Comparison of ENCODE assay signal across 9 mouse cellular contexts in the genomic region with DNA sequence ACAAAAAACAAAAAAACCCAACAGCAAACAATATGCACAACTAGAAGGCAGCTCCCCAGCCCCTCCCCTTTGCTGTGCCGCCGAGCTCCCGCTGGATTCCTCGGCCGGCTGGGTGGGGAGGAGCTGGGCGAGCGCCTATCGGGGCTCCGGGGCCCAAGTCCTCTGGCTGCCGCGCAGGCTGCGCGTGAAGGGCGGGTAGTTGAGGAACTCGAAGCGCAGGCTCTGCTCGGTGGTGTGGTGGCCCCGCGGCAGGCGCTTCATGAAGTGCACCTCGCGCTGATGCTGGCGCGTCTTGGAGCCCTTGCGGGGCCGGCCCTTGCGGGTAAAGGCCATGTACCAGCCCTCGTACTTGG. TPM values are rescaled to one million over a fixed set of nuclear protein-coding genes. Genes with fewer than 3 reads are reported as not detected.
DNase-seq lines count a peak whose midpoint lies in the region; ATAC-seq and TF ChIP-seq lines count a peak whose summit lies in the region.
"Had no signal": no experiment of that assay in that cellular context is flagged by ENCODE, and none has a peak within 500 bp of the region (broad histone marks: within the 10 kb centered on the region; RNA-seq: fewer than 3 reads in every experiment).

No protein-coding gene starts in this region.

- no peaks in the 10 kb centered on the region for H3K9me3 ChIP-seq in forebrain, embryonic 15.5 days
- no peaks in the 10 kb centered on the region for H3K9me3 ChIP-seq in intestine, embryonic 15.5 days
- H3K9me3 ChIP-seq in lung, embryonic 15.5 days = no peaks in the 10 kb centered on the region

- no peak overlapping the region for H3K27ac ChIP-seq in forebrain, embryonic 15.5 days (replicated peaks)
- H3K27ac ChIP-seq in intestine, embryonic 15.5 days = no peak overlapping the region
- H3K27ac ChIP-seq in lung, embryonic 15.5 days = no peak overlapping the region
- no peak overlapping the region for H3K27ac ChIP-seq in olfactory bulb, adult 2 months (ENCODE audit: insufficient read depth, low read depth, low read length)

- no peak overlapping the region; the same call in 1 of the 2 replicates for H3K9ac ChIP-seq in forebrain, embryonic 15.5 days (replicated peaks)
- peak overlapping the region; percentile 17; the same call in 1 of the 2 replicates for H3K9ac ChIP-seq in intestine, embryonic 15.5 days
- H3K9ac ChIP-seq in lung, embryonic 15.5 days = 0 out of 2 replicates have a peak overlapping the region, but pooled peaks have one; percentile 24

- peak; percentile 52 for DNase-seq in gastrocnemius, postnatal 10 days
- no peak for DNase-seq in gastrocnemius, postnatal 25 days
- DNase-seq in MN1 (ENCODE audit: low spot score) = peak; percentile 38
- DNase-seq in layer of hippocampus, adult 18-20 months (ENCODE audit: low spot score in 2 of 2) = no peak

- whole genome bisulfite sequencing in forebrain, embryonic 15.5 days = 1% methylated on average over 28 of the region's 28 CpGs
- WGBS in intestine, embryonic 15.5 days = 1% methylated on average over 28 of the region's 28 CpGs
- under 1% methylated on average over 28 of the region's 28 CpGs for WGBS in lung, embryonic 15.5 days
- 4% methylated on average over 28 of the region's 28 CpGs for WGBS in olfactory bulb, adult 2 months

- no peak for TF ChIP-seq POLR2A in olfactory bulb, adult 2 months (IDR thresholded peaks at IDR 0.05; ENCODE audit: insufficient read depth, low read depth, low read length)

- no peak for TF ChIP-seq CTCF in olfactory bulb, adult 2 months (IDR thresholded peaks at IDR 0.05; ENCODE audit: insufficient read depth, low read depth, low read length)

- peaks cover 16% of the 10 kb centered on the region for H3K4me1 ChIP-seq in forebrain, embryonic 15.5 days
- H3K4me1 ChIP-seq in intestine, embryonic 15.5 days (replicated peaks) = peaks cover 16% of the 10 kb centered on the region
- peaks cover 15% of the 10 kb centered on the region for H3K4me1 ChIP-seq in lung, embryonic 15.5 days
- H3K4me1 ChIP-seq in olfactory bulb, adult 2 months (ENCODE audit: control insufficient read depth, insufficient read depth, low read length) = peaks cover 9% of the 10 kb centered on the region

- H3K36me3 ChIP-seq in forebrain, embryonic 15.5 days = no peaks in the 10 kb centered on the region
- no peaks in the 10 kb centered on the region for H3K36me3 ChIP-seq in intestine, embryonic 15.5 days
- H3K36me3 ChIP-seq in lung, embryonic 15.5 days = no peaks in the 10 kb centered on the region

- peak overlapping the region; percentile 60 for H3K4me2 ChIP-seq in forebrain, embryonic 15.5 days (replicated peaks)
- H3K4me2 ChIP-seq in intestine, embryonic 15.5 days (replicated peaks) = peak overlapping the region; percentile 68
- peak overlapping the region; percentile 73 for H3K4me2 ChIP-seq in lung, embryonic 15.5 days

- peak; percentile 46; the same call in 1 of the 2 replicates for ATAC-seq in forebrain, embryonic 15.5 days (replicated peaks)
- ATAC-seq in intestine, embryonic 15.5 days = peak; percentile 86
- peak; percentile 46; the same call in 1 of the 2 replicates for ATAC-seq in lung, embryonic 15.5 days (ENCODE audit: borderline replicate concordance, extremely low read depth, low FRiP score, low TSS enrichment)

- H3K4me3 ChIP-seq in forebrain, embryonic 15.5 days = peak overlapping the region; percentile 35
- H3K4me3 ChIP-seq in intestine, embryonic 15.5 days (replicated peaks) = peak overlapping the region; percentile 26
- peak overlapping the region; percentile 30 for H3K4me3 ChIP-seq in lung, embryonic 15.5 days
- peak overlapping the region; percentile 23 for H3K4me3 ChIP-seq in olfactory bulb, adult 2 months (ENCODE audit: insufficient read depth, low read depth, low read length)

- peaks cover 88% of the 10 kb centered on the region for H3K27me3 ChIP-seq in forebrain, embryonic 15.5 days
- H3K27me3 ChIP-seq in intestine, embryonic 15.5 days (replicated peaks) = peaks cover 82% of the 10 kb centered on the region
- H3K27me3 ChIP-seq in lung, embryonic 15.5 days = peaks cover 93% of the 10 kb centered on the region

RNA-seq across cellular contexts. Expression of a gene that starts 5.9 kb away (rescaled TPM):
- total RNA-seq in gastrocnemius, postnatal 10 days (2021) = not detected
- total RNA-seq in gastrocnemius, postnatal 25 days (2021) = not detected
- polyA plus RNA-seq in forebrain, embryonic 15.5 days (2015; fragmentation: Nextera tagmentation; extraction: Ambion mirVana) = 0.23 and 0.90 TPM in 2 replicates
- not detected in 2 replicates for polyA plus RNA-seq in intestine, embryonic 15.5 days (2015; fragmentation: Nextera tagmentation; extraction: Ambion mirVana)
- polyA plus RNA-seq in lung, embryonic 15.5 days (2015; fragmentation: Nextera tagmentation; extraction: Ambion mirVana) = not detected in 2 replicates
- not detected in 2 replicates for polyA plus RNA-seq in olfactory bulb, adult 2 months (2012; ENCODE audit: insufficient read depth, insufficient read length, low replicate concordance, missing spikeins)
- total RNA-seq in layer of hippocampus, adult 18-20 months (2021) = not detected
- total RNA-seq: gastrocnemius, postnatal 4 days had no signal

RNA-seq across cellular contexts. Expression of a gene that starts 12.6 kb away (rescaled TPM):
- 10 to 100 TPM; 19.0 to 21.0 TPM for total RNA-seq in gastrocnemius, postnatal 10 days (2021)
- 10 to 100 TPM; 10.1 to 12.5 TPM for total RNA-seq in gastrocnemius, postnatal 25 days (2021)
- polyA plus RNA-seq in forebrain, embryonic 15.5 days (2015; fragmentation: Nextera tagmentation; extraction: Ambion mirVana) = 9.5 and 9.7 TPM in 2 replicates
- 13.4 and 14.7 TPM in 2 replicates for polyA plus RNA-seq in intestine, embryonic 15.5 days (2015; fragmentation: Nextera tagmentation; extraction: Ambion mirVana)
- 17.0 and 17.2 TPM in 2 replicates for polyA plus RNA-seq in lung, embryonic 15.5 days (2015; fragmentation: Nextera tagmentation; extraction: Ambion mirVana)
- polyA plus RNA-seq in olfactory bulb, adult 2 months (2012; ENCODE audit: insufficient read depth, insufficient read length, low replicate concordance, missing spikeins) = not detected in 2 replicates
- 10 to 100 TPM in 1 of 2 experiments, 1 to 10 TPM in 1; 9.6 to 11.3 TPM for total RNA-seq in layer of hippocampus, adult 18-20 months (2021)

RNA-seq across cellular contexts. Expression of a gene that starts 46.8 kb away (rescaled TPM):
- total RNA-seq in gastrocnemius, postnatal 10 days (2021) = 10 to 100 TPM; 36.0 to 44.4 TPM
- total RNA-seq in gastrocnemius, postnatal 25 days (2021) = 10 to 100 TPM; 28.2 to 29.1 TPM
- 93.6 and 94.5 TPM in 2 replicates for polyA plus RNA-seq in forebrain, embryonic 15.5 days (2015; fragmentation: Nextera tagmentation; extraction: Ambion mirVana)
- 36.3 and 36.4 TPM in 2 replicates for polyA plus RNA-seq in intestine, embryonic 15.5 days (2015; fragmentation: Nextera tagmentation; extraction: Ambion mirVana)
- polyA plus RNA-seq in lung, embryonic 15.5 days (2015; fragmentation: Nextera tagmentation; extraction: Ambion mirVana) = 44.7 and 51.9 TPM in 2 replicates
- polyA plus RNA-seq in olfactory bulb, adult 2 months (2012; ENCODE audit: insufficient read depth, insufficient read length, low replicate concordance, missing spikeins) = 284 TPM in 1 of 2 replicates, not detected in the other
- 100 to 1,000 TPM; 153 to 160 TPM for total RNA-seq in layer of hippocampus, adult 18-20 months (2021)

Comparison
In these comparisons a context has a peak if more than half of its experiments do, and no peak if none do; other contexts are left out.
1. DNase-seq: peak in gastrocnemius, postnatal 10 days (single experiment) and MN1 (single experiment); none in gastrocnemius, postnatal 25 days (single experiment) and layer of hippocampus, adult 18-20 months (0 of 2).
2. RNA of a gene that starts 12.6 kb away (polyA plus RNA-seq): 17.0 to 17.2 TPM in lung, embryonic 15.5 days, 13.4 to 14.7 TPM in intestine, embryonic 15.5 days and 9.5 to 9.7 TPM in forebrain, embryonic 15.5 days; not detected in olfactory bulb, adult 2 months; every median in the first group is over 10 times any median in the second.
3. Peak in every context shown above with its lines, with median percentiles within 50 percentile points of each other: ATAC-seq, H3K4me2 ChIP-seq and H3K4me3 ChIP-seq.